Mouse (Mus musculus) CH12.LX (cell line): Measurements from ENCODE around the gene Bank1. TPM values are rescaled to one million over a fixed set of nuclear protein-coding genes. Genes with fewer than 3 reads are reported as not detected.

ENCODE experiments used
- DNase-seq: peaks from one replicate; pipeline ENCODE4 v3.0.0-alpha.2; 2013; ENCODE audit errors: extremely low read depth
- H3K27ac ChIP-seq: 2 replicates; pipeline ENCODE4 v1.5.1; 2012; ENCODE audit warnings: low read depth, mild to moderate bottlenecking, control low read depth, moderate library complexity; ENCODE audit not compliant: insufficient read depth
- H3K27me3 ChIP-seq: replicated peaks from 2 replicates; pipeline ENCODE3; 2012; ENCODE audit warnings: inconsistent platforms
- H3K36me3 ChIP-seq, 2 experiments: replicated peaks in 1 of 2; 2 replicates each; pipeline versions ENCODE3 to v1.6.1; 2012; ENCODE audit warnings: inconsistent platforms in 1 of 2, low read length in 1 of 2, mild to moderate bottlenecking in 1 of 2, mixed read lengths in 1 of 2, moderate library complexity in 1 of 2; ENCODE audit not compliant: control insufficient read depth in 1 of 2, insufficient read depth in 1 of 2
- H3K4me1 ChIP-seq, 2 experiments: 2 replicates each; pipeline ENCODE4 v1.6.1; 2012; ENCODE audit warnings: inconsistent platforms in 1 of 2, moderate library complexity in 1 of 2; ENCODE audit not compliant: insufficient read depth in 2 of 2, control insufficient read depth in 1 of 2
- H3K4me2 ChIP-seq: 2 replicates; pipeline ENCODE4 v1.6.1; 2012; ENCODE audit warnings: low read depth, mild to moderate bottlenecking, control low read depth; ENCODE audit not compliant: poor library complexity, insufficient read depth, severe bottlenecking
- H3K4me3 ChIP-seq, 3 experiments: fragments of 150-350 bp in 1 of 3; sonication (generic) in 1 of 3; replicated peaks in 1 of 3; 2 replicates each; pipeline versions ENCODE3 to v1.5.1; 2011 to 2012; ENCODE audit warnings: low read depth in 2 of 3, low read length in 2 of 3, mild to moderate bottlenecking in 2 of 3, moderate library complexity in 2 of 3, control low read depth in 1 of 3, improper control_type of control experiment in 1 of 3, inconsistent platforms in 1 of 3, mixed read lengths in 1 of 3; ENCODE audit not compliant: poor library complexity in 1 of 3
- H3K79me2 ChIP-seq: replicated peaks from 2 replicates; pipeline ENCODE4 v1.6.1; 2012; ENCODE audit warnings: mild to moderate bottlenecking, moderate library complexity; ENCODE audit not compliant: control insufficient read depth, poor library complexity, insufficient read depth, severe bottlenecking; ENCODE audit errors: extremely low read depth
- H3K9ac ChIP-seq: 2 replicates; pipeline ENCODE4 v1.6.1; 2012; ENCODE audit warnings: low read depth, mild to moderate bottlenecking, control low read depth, moderate library complexity; ENCODE audit not compliant: insufficient read depth
- H3K9me3 ChIP-seq: replicated peaks from 2 replicates; pipeline ENCODE3; 2012; ENCODE audit warnings: low read length, inconsistent platforms, mixed read lengths
- CHD1 ChIP-seq: IDR thresholded peaks from 2 replicates; pipeline ENCODE4 v1.6.1; 2012; ENCODE audit warnings: low read depth, low read length, improper control_type of control experiment, inconsistent platforms
- CHD2 ChIP-seq: IDR thresholded peaks from 2 replicates; pipeline ENCODE4 v1.6.1; 2011; ENCODE audit warnings: low read length, improper control_type of control experiment
- E2F4 ChIP-seq: IDR thresholded peaks from 2 replicates; pipeline ENCODE4 v1.6.1; 2011; ENCODE audit warnings: low read depth, low read length, improper control_type of control experiment; ENCODE audit not compliant: insufficient replicate concordance
- GABPA ChIP-seq: IDR thresholded peaks from 2 replicates; pipeline ENCODE4 v1.6.1; 2012; ENCODE audit warnings: low read depth, low read length, improper control_type of control experiment, inconsistent platforms; ENCODE audit not compliant: insufficient replicate concordance
- JUN ChIP-seq: IDR thresholded peaks from 2 replicates; pipeline ENCODE4 v1.6.1; 2011; ENCODE audit warnings: low read depth, mild to moderate bottlenecking, low read length, improper control_type of control experiment, moderate library complexity; ENCODE audit not compliant: insufficient read depth
- MAFK ChIP-seq: IDR thresholded peaks from 2 replicates; pipeline ENCODE4 v1.6.1; 2011; ENCODE audit warnings: low read length, improper control_type of control experiment; ENCODE audit not compliant: insufficient replicate concordance
- MEF2A ChIP-seq: IDR thresholded peaks from 2 replicates; pipeline ENCODE4 v1.6.1; 2014; ENCODE audit warnings: low read depth, mild to moderate bottlenecking, inconsistent platforms, low read length, improper control_type of control experiment, borderline replicate concordance
- NELFE ChIP-seq: IDR thresholded peaks from 2 replicates; pipeline ENCODE4 v1.6.1; 2011; ENCODE audit warnings: low read depth, low read length, improper control_type of control experiment
- POLR2A ChIP-seq: IDR thresholded peaks from 2 replicates; pipeline ENCODE4 v1.6.1; 2011; ENCODE audit warnings: low read depth, mild to moderate bottlenecking, improper control_type of control experiment, low read length
- RAD21 ChIP-seq: IDR thresholded peaks from 2 replicates; pipeline ENCODE4 v1.6.1; 2011; ENCODE audit warnings: low read depth, mild to moderate bottlenecking, low read length, improper control_type of control experiment, moderate library complexity
- SIN3A ChIP-seq: IDR thresholded peaks from 2 replicates; pipeline ENCODE4 v1.6.1; 2012; ENCODE audit warnings: low read length, improper control_type of control experiment, inconsistent platforms
- SMC3 ChIP-seq: IDR thresholded peaks from 2 replicates; pipeline ENCODE4 v1.6.1; 2011; ENCODE audit warnings: low read depth, low read length, improper control_type of control experiment
- TCF12 ChIP-seq: IDR thresholded peaks from 2 replicates; pipeline ENCODE4 v1.6.1; 2014; ENCODE audit warnings: low read depth, mild to moderate bottlenecking, inconsistent platforms, low read length, improper control_type of control experiment
- USF1 ChIP-seq: IDR thresholded peaks from 2 replicates; pipeline ENCODE4 v1.6.1; 2014; ENCODE audit warnings: low read depth, mild to moderate bottlenecking, inconsistent platforms, low read length, improper control_type of control experiment
- ZC3H11A ChIP-seq: IDR thresholded peaks from 2 replicates; pipeline ENCODE4 v1.6.1; 2012; ENCODE audit warnings: low read depth, mild to moderate bottlenecking, inconsistent platforms, low read length, improper control_type of control experiment
- ZKSCAN1 ChIP-seq: IDR thresholded peaks from 2 replicates; pipeline ENCODE4 v1.6.1; 2012; ENCODE audit warnings: low read depth, inconsistent platforms, low read length, improper control_type of control experiment, borderline replicate concordance
- ZMIZ1 ChIP-seq: IDR thresholded peaks from 2 replicates; pipeline ENCODE4 v1.6.1; 2012; ENCODE audit warnings: low read depth, mild to moderate bottlenecking, inconsistent platforms, low read length, improper control_type of control experiment
- ZNF384 ChIP-seq: IDR thresholded peaks from 2 replicates; pipeline ENCODE4 v1.6.1; 2012; ENCODE audit warnings: low read depth, low read length, improper control_type of control experiment, inconsistent platforms
- dilution Hi-C: fragments of 300-500 bp; cut with MboI; formaldehyde crosslinking; loops from 2 replicates; pipeline ENCODE4 v1.14.3; 2020; ENCODE audit warnings: low sequenced_read_pairs; ENCODE audit not compliant: extremely low pct_unique_long_range_greater_than_20kb, extremely low pct_ligation_motif_present
- in situ Hi-C: fragments of 300-500 bp; cut with MboI; formaldehyde crosslinking; loops from 3 replicates; pipeline ENCODE4 v1.14.3; 2019; ENCODE audit warnings: low sequenced_read_pairs, low pct_ligation_motif_present, low pct_unique_long_range_greater_than_20kb, mixed read lengths
- polyA plus RNA-seq: library from polyadenylated mRNA; unstranded; fragments of >175 nt; gene quantifications from 2 replicates; pipeline ENCODE4 v1.2.1, GENCODE M21; 2012; ENCODE audit warnings: low read depth; ENCODE audit not compliant: insufficient read length
- total RNA-seq, 2 experiments: library from RNA; depleted of rRNA; stranded (reverse); fragments of 300-350 nt in 1 of 2; fragments of >200 nt in 1 of 2; gene quantifications; 2 replicates each; pipeline ENCODE4 v1.2.3; 2012 to 2014

Gene Bank1
- total and polyA plus RNA-seq, 3 experiments, result 13.1 to 36.2 (median 27.3) TPM

DNA sequence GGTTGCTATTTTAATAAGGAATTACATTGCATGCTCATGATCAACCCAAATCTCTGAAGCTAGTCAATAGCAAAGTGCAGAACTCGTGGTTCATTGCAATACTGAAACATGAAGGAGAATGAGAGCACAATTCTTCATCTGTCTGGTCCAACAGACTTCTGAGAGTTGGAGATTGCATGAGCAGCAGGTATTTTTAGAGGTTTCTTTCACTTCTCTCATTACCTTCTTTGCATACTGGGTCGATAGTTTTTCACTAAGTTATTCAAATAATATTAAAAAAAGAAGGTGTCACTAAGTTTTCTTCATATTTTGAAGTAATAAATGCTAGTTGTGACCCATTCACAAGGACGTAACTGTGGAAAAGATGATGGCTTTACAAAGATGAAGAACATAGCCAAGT lies 87.1 kb downstream of the Bank1 start (continued):
- TF ChIP-seq ZMIZ1, result no peak; the same call in 1 of the 2 replicates
- no peak; the same call in 1 of the 2 replicates for TF ChIP-seq SMC3
- TF ChIP-seq GABPA, result no peak
- TF ChIP-seq JUN, result peak; percentile 62
- peak; percentile 17; the same call in 1 of the 2 replicates for TF ChIP-seq POLR2A
- TF ChIP-seq TCF12, result 0 out of 2 replicates have a peak, but pooled peaks have one; percentile 12
- TF ChIP-seq SIN3A, result no peak
- TF ChIP-seq USF1, result no peak
- TF ChIP-seq ZC3H11A, result no peak
- TF ChIP-seq ZNF384, result peak; percentile 75
- TF ChIP-seq CHD1, result no peak
- TF ChIP-seq E2F4, result 0 out of 2 replicates have a peak, but pooled peaks have one; percentile 6
- peak; percentile 96 for TF ChIP-seq MEF2A
- no peak for TF ChIP-seq ZKSCAN1
- no peak for TF ChIP-seq CHD2

DNA sequence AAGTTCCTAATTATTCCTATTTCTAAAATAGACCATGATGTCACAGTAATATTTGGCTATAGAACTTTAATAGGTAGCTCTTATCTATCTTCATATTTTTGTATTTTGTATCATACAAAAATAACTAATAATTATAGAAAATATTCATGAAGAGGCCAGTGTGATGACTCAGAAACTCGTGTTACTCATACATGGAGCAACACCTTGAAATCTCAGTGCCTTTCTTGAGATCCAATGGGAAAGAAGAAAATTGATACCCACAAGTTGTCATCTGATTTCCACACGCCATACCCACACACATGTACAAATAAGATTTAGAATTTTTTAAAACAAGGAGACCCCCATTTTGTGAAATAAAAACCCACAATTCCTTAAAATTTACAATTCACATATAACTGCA lies 92.4 kb downstream of the Bank1 start:
- in situ Hi-C loops (no loop called here), dilution Hi-C loops (no loop called here)
- H3K9ac ChIP-seq, result no peak overlapping the region
- peaks cover 0 to 12% of the 10 kb centered on the region in 2 experiments for H3K36me3 ChIP-seq
- H3K9me3 ChIP-seq, result no peaks in the 10 kb centered on the region
- H3K27ac ChIP-seq, result no peak overlapping the region
- no peaks in the 10 kb centered on the region for H3K79me2 ChIP-seq
- no peak overlapping the region for H3K4me3 ChIP-seq
- H3K4me2 ChIP-seq, result no peak overlapping the region
- H3K27me3 ChIP-seq, result no peaks in the 10 kb centered on the region
- TF ChIP-seq RAD21 (no peak), MAFK (0 out of 2 replicates have a peak, but pooled peaks have one; percentile 6), SMC3 (no peak), SIN3A (no peak), TCF12 (no peak)
- TF ChIP-seq, all 38 proteins: peak for 1
- no peak for DNase-seq
- peaks cover 3 to 32% of the 10 kb centered on the region in 2 experiments for H3K4me1 ChIP-seq

DNA sequence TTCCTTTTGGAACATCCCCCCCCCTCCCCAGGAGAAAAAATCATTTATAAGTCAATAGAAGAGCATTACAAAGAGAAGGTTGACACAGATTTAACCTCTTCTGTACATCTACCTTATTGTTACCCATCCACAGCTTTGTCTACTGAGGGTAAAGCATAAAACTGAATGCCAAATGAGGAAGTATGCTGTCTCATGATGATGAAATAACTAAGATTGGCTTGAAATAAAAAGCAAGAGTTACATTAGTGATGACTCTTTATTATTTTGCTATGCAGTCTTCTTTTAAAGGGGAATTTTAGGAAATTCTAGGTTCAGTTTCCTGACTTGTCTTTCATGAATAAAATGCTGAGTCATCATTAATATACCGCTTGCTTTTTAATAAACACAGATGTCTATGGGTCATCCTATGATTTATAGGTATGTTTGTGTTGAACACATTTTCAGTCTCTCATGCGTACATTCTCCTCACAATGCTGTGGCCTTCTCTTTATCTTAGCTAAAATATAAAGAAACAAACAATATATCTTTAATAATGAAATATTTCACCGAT lies 95.2 kb downstream of the Bank1 start:
- dilution Hi-C loops, result no loop called here
- no peak for DNase-seq
- no peak overlapping the region for H3K27ac ChIP-seq

More for the DNA sequence above, 95.2 kb downstream of the Bank1 start:
- no peaks in the 10 kb centered on the region for H3K79me2 ChIP-seq
- no peak overlapping the region for H3K4me3 ChIP-seq
- no peaks in the 10 kb centered on the region for H3K9me3 ChIP-seq
- in situ Hi-C loops, result no loop called here
- peaks cover 0 to 20% of the 10 kb centered on the region in 2 experiments for H3K36me3 ChIP-seq
- H3K27me3 ChIP-seq, result no peaks in the 10 kb centered on the region
- no peak overlapping the region for H3K4me2 ChIP-seq
- TF ChIP-seq POLR2A (no peak), NELFE (no peak), MAFK (peak; percentile 100)
- H3K9ac ChIP-seq, result peak overlapping the region; percentile 0; the same call in 1 of the 2 replicates
- H3K4me1 ChIP-seq, result peaks cover 3 to 15% of the 10 kb centered on the region in 2 experiments; a peak in 3 of 4 replicates
